Mouse (Mus musculus) right cerebral cortex, postnatal 10 days (tissue): ENCODE results near the gene Col18a1.
A peak's percentile ranks its signal among the peaks of the same experiment; 100 is the strongest.

ENCODE experiments used
- DNase-seq, 2 experiments: peaks; one replicate each; pipeline ENCODE4 v3.0.0; 2021; ENCODE audit warnings: low spot score in 2 of 2

Gene Col18a1

GRCm38 (mm10) chr10:77064239-77064638, 102.1 kb downstream of the Col18a1 start:
- DNase-seq = no peak

GRCm38 (mm10) chr10:77062393-77063010, 103.8 kb downstream of the Col18a1 start:
- DNase-seq = peak in 1 of 2 experiments; percentile 40

- no peak for DNase-seq
These were observed 104.9 kb downstream of the Col18a1 start for GRCm38 (mm10) chr10:77061426-77061825.

GRCm38 (mm10) chr10:77056768-77057167, 109.6 kb downstream of the Col18a1 start:
- DNase-seq = no peak

- no peak for DNase-seq
These were observed 117.7 kb downstream of the Col18a1 start for GRCm38 (mm10) chr10:77048606-77049005.

GRCm38 (mm10) chr10:77048196-77048595, 118.2 kb downstream of the Col18a1 start:
- no peak for DNase-seq

GRCm38 (mm10) chr10:77038579-77039174, 127.7 kb downstream of the Col18a1 start:
- DNase-seq = no peak

GRCm38 (mm10) chr10:77035487-77035886, 130.9 kb downstream of the Col18a1 start:
- peak; percentile 61 to 77 for DNase-seq

GRCm38 (mm10) chr10:77033323-77034025, 132.9 kb downstream of the Col18a1 start:
- peak; percentile 72 to 81 for DNase-seq

- peak; percentile 97 to 98 for DNase-seq
These were observed 133.6 kb downstream of the Col18a1 start for GRCm38 (mm10) chr10:77032591-77033322.

GRCm38 (mm10) chr10:77031768-77032375, 134.5 kb downstream of the Col18a1 start, which contains the start of gene Slc19a1:
TSS of gene Slc19a1 (plus strand) at chr10:77032241.
- no peak for DNase-seq

GRCm38 (mm10) chr10:77030666-77031065, 135.7 kb downstream of the Col18a1 start:
- no peak for DNase-seq

- no peak for DNase-seq
These were observed 136.6 kb downstream of the Col18a1 start for GRCm38 (mm10) chr10:77029761-77030160.

GRCm38 (mm10) chr10:77028782-77029296, 137.5 kb downstream of the Col18a1 start:
- no peak for DNase-seq

- DNase-seq = no peak
These were observed 139.4 kb downstream of the Col18a1 start for GRCm38 (mm10) chr10:77026944-77027343.

GRCm38 (mm10) chr10:77024231-77024630, 142.1 kb downstream of the Col18a1 start:
- no peak for DNase-seq

- DNase-seq = no peak
These were observed 143.8 kb downstream of the Col18a1 start for GRCm38 (mm10) chr10:77022301-77023130.

- DNase-seq = peak; percentile 77 to 85
These were observed 144.8 kb downstream of the Col18a1 start for GRCm38 (mm10) chr10:77021399-77022052.

- no peak for DNase-seq
These were observed 148.7 kb downstream of the Col18a1 start for GRCm38 (mm10) chr10:77017662-77018061.

- no peak for DNase-seq
These were observed 149.3 kb downstream of the Col18a1 start for GRCm38 (mm10) chr10:77017061-77017460.
